Mouse (Mus musculus): ENCODE data around the gene Susd1.

DNA sequence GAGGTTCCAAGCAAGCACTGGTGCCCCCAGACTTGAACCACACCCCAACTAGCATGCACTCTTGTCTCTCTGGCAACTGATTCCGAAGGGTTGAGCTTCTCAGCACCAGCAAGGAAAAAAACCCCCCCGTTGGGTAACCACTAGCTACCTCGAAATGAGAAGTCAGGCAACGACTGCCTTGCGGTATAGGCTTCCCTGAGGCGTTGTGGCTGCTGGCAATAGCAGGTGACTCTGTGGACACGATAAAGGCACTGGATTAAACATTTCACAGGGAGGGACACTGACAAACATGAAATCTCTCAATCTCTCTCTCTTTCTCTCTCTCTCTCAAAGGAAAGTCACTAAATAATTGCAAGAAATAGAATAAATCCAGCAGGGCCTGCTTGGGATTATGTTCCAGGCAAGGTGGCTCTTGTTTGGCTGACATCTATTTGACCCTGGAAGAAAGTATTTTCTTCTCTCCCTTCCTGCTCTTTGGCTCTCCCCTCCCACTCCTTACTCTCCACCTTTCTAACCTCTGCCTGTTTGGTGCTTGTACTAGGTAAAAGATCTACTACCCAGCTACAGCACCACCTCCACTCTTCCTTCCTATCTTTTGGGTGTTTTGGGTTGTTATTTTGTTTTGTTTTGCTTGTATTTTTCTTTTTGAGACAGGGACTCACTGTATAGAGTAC, 17.6 kb downstream of the Susd1 start:
- TF ChIP-seq GATA1 (IDR thresholded peaks at IDR 0.05; ENCODE audit: borderline replicate concordance, low read length) (no peak), FLI1 (IDR thresholded peaks at IDR 0.05; ENCODE audit: low read length) (no peak)
